Mouse (Mus musculus): ENCODE measurements around the gene Arnt. TPM values are rescaled to one million over a fixed set of nuclear protein-coding genes. Genes with fewer than 3 reads are reported as not detected.
A peak's percentile ranks its signal among the peaks of the same experiment; 100 is the strongest.

Arnt gene
- polyA plus RNA-seq, 1 experiment from 2014 or later = 32.8 TPM

DNA sequence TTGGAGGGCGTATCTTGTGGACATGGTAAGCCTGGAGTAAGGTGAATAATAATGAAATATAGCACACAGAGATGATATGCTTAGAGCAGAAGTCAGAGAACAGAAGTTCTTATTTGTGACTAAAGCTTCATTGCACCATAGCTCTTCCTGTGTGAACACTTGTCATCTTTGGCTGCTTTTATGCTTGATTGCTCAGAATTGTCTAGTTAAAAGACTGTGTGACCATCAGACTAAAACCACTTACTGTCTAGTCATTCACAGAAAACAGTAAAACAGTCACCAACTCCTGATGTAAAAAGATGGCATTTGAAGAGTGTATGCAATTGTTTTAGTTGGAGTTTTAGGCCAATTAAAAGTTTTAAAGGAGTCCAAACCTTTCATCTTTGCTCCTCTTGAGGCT, 44.8 kb downstream of the Arnt start:
- no peaks in the 10 kb centered on the region for H3K4me1 ChIP-seq (replicated peaks)
- ATAC-seq = no peak
- peaks cover 20% of the 10 kb centered on the region for H3K36me3 ChIP-seq
- H3K4me3 ChIP-seq (replicated peaks) = no peak overlapping the region
- no peaks in the 10 kb centered on the region for H3K27me3 ChIP-seq (replicated peaks)
- H3K27ac ChIP-seq = no peak overlapping the region
- no peaks in the 10 kb centered on the region for H3K9me3 ChIP-seq
- H3K9ac ChIP-seq = no peak overlapping the region
- whole genome bisulfite sequencing = 80% methylated on average over 1 of the region's 1 CpGs
- H3K4me2 ChIP-seq (replicated peaks) = no peak overlapping the region

DNA sequence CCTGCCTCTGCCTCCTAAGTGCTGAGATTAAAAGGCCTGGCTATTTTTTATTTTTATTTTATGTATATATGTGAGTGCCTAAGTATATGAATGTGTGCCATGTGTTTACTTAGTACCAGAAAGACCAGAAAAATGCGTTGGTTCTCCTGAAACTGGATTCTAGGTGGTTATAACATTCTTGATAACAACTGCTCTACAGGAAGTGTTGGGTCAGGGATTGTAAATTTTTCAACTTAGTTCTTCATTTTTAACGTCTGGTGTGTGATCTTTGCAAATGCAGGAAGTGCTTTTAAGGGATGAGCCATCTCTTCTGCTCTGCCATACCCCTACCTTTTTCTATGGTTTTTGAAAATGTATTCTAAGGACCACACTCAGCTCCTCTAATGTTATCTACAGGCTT, 52.2 kb downstream of the Arnt start:
- no peaks in the 10 kb centered on the region for H3K27me3 ChIP-seq (replicated peaks)
- no peak overlapping the region for H3K4me3 ChIP-seq (replicated peaks)
- H3K36me3 ChIP-seq = peaks cover 13% of the 10 kb centered on the region
- no peak for ATAC-seq
- no peaks in the 10 kb centered on the region for H3K9me3 ChIP-seq
- no peak overlapping the region for H3K27ac ChIP-seq
- WGBS = 72% methylated on average over 2 of the region's 2 CpGs
- H3K4me2 ChIP-seq (replicated peaks) = no peak overlapping the region
- no peak overlapping the region for H3K9ac ChIP-seq
- H3K4me1 ChIP-seq (replicated peaks) = no peaks in the 10 kb centered on the region

DNA sequence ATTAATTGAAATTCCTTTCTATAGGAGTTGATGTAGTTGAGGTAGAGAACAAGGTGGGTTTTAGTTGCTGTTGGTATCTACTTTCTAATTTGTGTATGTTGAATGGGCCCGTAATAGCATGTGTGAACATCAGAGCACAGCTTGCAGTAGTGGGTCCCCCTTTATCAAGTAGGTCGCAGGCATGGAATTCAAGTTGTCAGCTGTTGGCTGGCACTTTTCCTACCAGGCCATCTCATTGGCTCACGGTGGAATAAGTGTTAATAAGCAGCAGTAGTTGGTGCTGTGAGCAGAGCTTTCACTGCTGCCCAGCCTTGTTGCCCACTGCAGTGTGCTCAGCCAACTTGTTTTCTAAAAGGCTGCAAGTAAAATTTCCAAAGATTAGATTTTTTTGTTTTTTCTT, 54.5 kb downstream of the Arnt start:
- Histone ChIP-seq H3K4me1 (replicated peaks) (no peaks in the 10 kb centered on the region), H3K9ac (no peak overlapping the region), H3K27ac (no peak overlapping the region), H3K36me3 (peaks cover 16% of the 10 kb centered on the region), H3K27me3 (replicated peaks) (no peaks in the 10 kb centered on the region), H3K4me3 (replicated peaks) (no peak overlapping the region), H3K4me2 (replicated peaks) (no peak overlapping the region), H3K9me3 (no peaks in the 10 kb centered on the region)
- WGBS = 93% methylated on average over 3 of the region's 3 CpGs
- no peak for ATAC-seq

DNA sequence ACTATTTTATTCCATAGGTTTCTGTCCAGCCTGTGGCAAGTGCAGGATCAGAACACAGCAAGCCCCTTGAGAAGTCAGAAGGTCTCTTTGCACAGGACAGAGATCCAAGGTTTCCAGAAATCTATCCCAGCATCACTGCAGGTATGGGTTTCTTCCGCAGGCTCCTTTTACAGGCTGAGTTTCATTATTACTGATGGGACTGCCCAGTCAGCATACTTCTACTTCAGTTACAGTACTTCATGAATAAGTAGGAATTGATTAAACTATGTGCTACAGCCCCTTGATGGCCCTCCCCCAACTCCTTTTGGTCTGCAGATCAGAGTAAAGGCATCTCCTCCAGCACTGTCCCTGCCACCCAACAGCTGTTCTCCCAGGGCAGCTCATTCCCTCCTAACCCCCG, 56.0 kb downstream of the Arnt start:
- H3K4me3 ChIP-seq (replicated peaks) = no peak overlapping the region
- no peak overlapping the region for H3K27ac ChIP-seq
- H3K9me3 ChIP-seq = no peaks in the 10 kb centered on the region
- H3K36me3 ChIP-seq = peaks cover 16% of the 10 kb centered on the region
- H3K4me2 ChIP-seq (replicated peaks) = no peak overlapping the region
- no peak overlapping the region for H3K9ac ChIP-seq
- no peaks in the 10 kb centered on the region for H3K27me3 ChIP-seq (replicated peaks)
- H3K4me1 ChIP-seq (replicated peaks) = no peaks in the 10 kb centered on the region
- ATAC-seq = no peak
- WGBS = 90% methylated on average over 2 of the region's 2 CpGs

DNA sequence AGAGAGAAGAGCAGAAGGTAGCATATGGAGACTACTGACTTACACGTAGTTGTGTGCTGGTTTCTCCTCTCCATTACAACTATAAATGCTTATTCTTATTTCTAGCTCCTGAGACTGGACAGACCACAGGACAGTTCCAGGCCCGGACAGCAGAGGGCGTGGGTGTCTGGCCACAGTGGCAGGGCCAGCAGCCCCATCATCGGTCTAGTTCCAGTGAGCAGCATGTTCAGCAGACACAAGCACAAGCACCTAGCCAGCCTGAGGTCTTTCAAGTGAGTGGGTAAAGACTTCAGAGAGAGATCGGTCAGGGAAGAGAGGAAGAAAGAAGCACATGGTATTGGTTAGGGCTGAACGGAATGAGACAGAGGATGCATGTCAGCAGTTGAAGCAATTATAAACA, 60.2 kb downstream of the Arnt start:
- no peaks in the 10 kb centered on the region for H3K4me1 ChIP-seq (replicated peaks)
- no peak overlapping the region for H3K4me2 ChIP-seq (replicated peaks)
- H3K27ac ChIP-seq = no peak overlapping the region
- no peaks in the 10 kb centered on the region for H3K9me3 ChIP-seq
- WGBS = 63% methylated on average over 6 of the region's 6 CpGs
- no peak overlapping the region for H3K9ac ChIP-seq
- ATAC-seq = no peak
- no peaks in the 10 kb centered on the region for H3K27me3 ChIP-seq (replicated peaks)
- H3K36me3 ChIP-seq = peaks cover 19% of the 10 kb centered on the region
- H3K4me3 ChIP-seq (replicated peaks) = no peak overlapping the region

DNA sequence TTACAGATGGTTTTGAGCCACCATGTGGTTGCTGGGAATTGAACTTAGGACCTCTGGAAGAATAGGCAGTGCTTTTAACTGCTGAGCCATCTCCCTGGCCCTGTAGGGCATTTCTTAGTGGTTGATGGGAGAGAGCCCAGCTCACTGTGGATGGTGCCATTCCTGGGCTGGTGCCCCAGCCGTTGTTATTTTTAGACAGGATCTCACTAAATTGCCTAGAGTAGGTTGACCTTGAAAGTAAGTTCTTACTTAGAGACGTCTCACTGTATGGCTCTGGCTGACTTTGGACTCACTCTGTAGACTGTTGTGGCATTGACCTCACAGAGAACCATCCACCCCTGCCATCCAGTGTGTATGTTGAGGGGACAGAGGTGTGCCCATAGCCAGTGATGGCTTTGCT, 64.0 kb downstream of the Arnt start:
- H3K9me3 ChIP-seq = no peaks in the 10 kb centered on the region
- H3K4me3 ChIP-seq (replicated peaks) = no peak overlapping the region
- WGBS = 70% methylated on average over 2 of the region's 2 CpGs
- H3K4me1 ChIP-seq (replicated peaks) = no peaks in the 10 kb centered on the region
- H3K36me3 ChIP-seq = peaks cover 8% of the 10 kb centered on the region
- no peak for ATAC-seq
- no peak overlapping the region for H3K4me2 ChIP-seq (replicated peaks)
- no peak overlapping the region for H3K9ac ChIP-seq
- H3K27ac ChIP-seq = no peak overlapping the region
- H3K27me3 ChIP-seq (replicated peaks) = no peaks in the 10 kb centered on the region

DNA sequence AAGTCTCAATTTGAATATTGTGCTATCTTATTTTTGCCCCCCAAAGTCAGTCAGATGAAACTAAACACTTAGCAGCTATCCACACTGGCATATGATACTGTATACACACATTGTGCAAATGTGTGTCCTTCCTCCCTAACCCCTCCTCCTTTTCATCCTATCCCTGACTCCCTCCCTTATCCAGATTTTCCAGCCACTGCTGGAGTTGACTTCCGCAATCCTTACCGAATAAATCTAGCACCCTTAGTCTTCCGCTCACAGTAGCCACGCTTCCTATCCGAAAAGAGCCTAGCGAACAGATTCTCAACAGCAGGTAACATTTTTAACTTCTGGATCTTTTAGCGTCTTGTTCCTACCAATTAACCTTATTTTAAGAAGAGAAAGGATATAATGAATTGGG, 64.8 kb downstream of the Arnt start, which contains the start of gene Ctsk:
TSS of gene Ctsk (plus strand) at position 233 of the 400 bp plus-strand sequence.
- Histone ChIP-seq H3K27me3 (replicated peaks) (no peaks in the 10 kb centered on the region), H3K36me3 (peaks cover 8% of the 10 kb centered on the region), H3K9me3 (no peaks in the 10 kb centered on the region), H3K4me2 (replicated peaks) (peak within 1 kb of the TSS; percentile 34), H3K4me3 (replicated peaks) (no peak within 1 kb of the TSS), H3K27ac (no peak within 1 kb of the TSS), H3K9ac (no peak within 1 kb of the TSS), H3K4me1 (replicated peaks) (no peaks in the 10 kb centered on the region)
- ATAC-seq = no peak
- 79% methylated on average over 7 of the region's 7 CpGs for WGBS

DNA sequence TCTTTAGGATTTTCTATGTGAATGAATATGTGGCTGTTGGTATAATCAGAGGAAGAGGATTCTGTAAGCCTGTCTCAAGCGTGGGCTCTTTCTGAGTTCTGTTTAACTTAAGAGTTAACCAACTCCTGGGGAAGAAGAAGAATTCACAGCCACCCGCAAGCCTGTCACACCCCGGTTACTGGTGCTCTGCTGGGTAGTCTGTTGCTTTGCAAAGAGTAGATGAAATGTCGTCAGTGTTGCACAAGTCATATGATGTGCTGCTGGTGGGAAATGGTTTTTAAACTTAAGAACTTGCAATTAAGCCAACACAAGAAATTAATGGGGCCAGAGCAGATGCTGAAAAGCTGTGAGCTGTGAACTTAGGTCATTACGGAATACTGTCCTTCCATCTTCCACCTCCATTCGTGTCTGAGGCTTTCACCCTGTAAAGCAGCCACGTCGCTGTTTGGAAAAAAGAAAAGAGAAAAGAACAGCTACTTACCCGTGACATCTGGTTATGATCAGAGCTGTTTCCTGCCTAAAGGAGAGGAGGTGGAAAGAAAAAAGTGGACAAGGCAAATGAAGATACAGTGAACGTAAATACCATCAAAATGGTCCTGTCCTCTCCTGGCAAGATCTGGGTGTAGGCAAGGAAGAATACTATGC, 65.4 kb downstream of the Arnt start:
- H3K27me3 ChIP-seq (replicated peaks) = no peaks in the 10 kb centered on the region
- peaks cover 8% of the 10 kb centered on the region for H3K36me3 ChIP-seq
- H3K4me3 ChIP-seq (replicated peaks) = no peak overlapping the region
- H3K9ac ChIP-seq = no peak overlapping the region
- WGBS = 36% methylated on average over 10 of the region's 10 CpGs
- no peak for ATAC-seq
- no peaks in the 10 kb centered on the region for H3K9me3 ChIP-seq
- no peak overlapping the region for H3K27ac ChIP-seq
- H3K4me1 ChIP-seq (replicated peaks) = no peaks in the 10 kb centered on the region
- H3K4me2 ChIP-seq (replicated peaks) = peak overlapping the region; percentile 34

DNA sequence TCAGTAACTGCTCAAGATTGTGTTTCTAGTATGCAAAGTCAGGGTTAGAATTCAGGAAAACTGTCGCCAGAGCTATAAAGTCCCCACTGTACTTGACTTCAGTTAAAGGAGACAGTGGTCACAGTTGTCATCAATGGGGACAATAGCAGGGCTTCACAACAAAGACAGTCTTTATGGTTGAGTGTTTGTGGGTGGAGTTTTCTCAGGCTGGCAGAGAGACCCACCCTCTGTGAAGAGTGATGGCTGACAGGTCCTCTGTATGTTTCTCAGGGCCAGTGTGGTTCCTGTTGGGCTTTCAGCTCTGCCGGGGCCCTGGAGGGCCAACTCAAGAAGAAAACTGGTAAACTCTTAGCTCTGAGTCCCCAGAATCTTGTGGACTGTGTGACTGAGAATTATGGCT, 68.1 kb downstream of the Arnt start:
- H3K36me3 ChIP-seq = no peaks in the 10 kb centered on the region
- no peaks in the 10 kb centered on the region for H3K4me1 ChIP-seq (replicated peaks)
- no peak overlapping the region for H3K4me3 ChIP-seq (replicated peaks)
- no peak overlapping the region for H3K9ac ChIP-seq
- no peak overlapping the region for H3K4me2 ChIP-seq (replicated peaks)
- ATAC-seq = no peak
- no peaks in the 10 kb centered on the region for H3K27me3 ChIP-seq (replicated peaks)
- WGBS = 79% methylated on average over 2 of the region's 2 CpGs
- H3K9me3 ChIP-seq = no peaks in the 10 kb centered on the region
- no peak overlapping the region for H3K27ac ChIP-seq

DNA sequence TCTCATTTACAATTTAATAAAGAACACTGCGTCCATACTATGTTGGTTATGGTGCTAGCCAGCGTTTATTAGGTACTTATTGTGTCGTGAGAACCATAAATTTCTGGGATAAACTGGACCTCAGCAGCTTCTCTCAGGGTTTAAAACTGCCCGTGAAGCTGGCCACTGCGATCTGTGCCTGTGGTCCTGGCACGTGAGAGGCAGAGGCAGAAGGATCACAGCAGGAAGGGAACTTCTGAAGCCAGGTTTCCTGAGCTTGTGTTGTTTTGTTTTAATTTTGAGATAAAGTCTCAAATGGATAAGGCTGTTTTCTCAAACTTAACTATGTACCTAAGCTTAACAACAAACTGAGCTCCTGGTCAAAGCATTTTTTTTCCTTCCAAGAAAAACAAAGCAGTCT, 75.2 kb downstream of the Arnt start:
- WGBS = 68% methylated on average over 6 of the region's 6 CpGs
- Histone ChIP-seq H3K27ac (no peak overlapping the region), H3K4me2 (replicated peaks) (no peak overlapping the region), H3K36me3 (no peaks in the 10 kb centered on the region), H3K4me1 (replicated peaks) (0 out of 2 replicates have a peak, but pooled peaks cover 3% of the 10 kb centered on the region), H3K9ac (no peak overlapping the region), H3K9me3 (no peaks in the 10 kb centered on the region), H3K4me3 (replicated peaks) (no peak overlapping the region), H3K27me3 (replicated peaks) (no peaks in the 10 kb centered on the region)
- no peak for ATAC-seq

DNA sequence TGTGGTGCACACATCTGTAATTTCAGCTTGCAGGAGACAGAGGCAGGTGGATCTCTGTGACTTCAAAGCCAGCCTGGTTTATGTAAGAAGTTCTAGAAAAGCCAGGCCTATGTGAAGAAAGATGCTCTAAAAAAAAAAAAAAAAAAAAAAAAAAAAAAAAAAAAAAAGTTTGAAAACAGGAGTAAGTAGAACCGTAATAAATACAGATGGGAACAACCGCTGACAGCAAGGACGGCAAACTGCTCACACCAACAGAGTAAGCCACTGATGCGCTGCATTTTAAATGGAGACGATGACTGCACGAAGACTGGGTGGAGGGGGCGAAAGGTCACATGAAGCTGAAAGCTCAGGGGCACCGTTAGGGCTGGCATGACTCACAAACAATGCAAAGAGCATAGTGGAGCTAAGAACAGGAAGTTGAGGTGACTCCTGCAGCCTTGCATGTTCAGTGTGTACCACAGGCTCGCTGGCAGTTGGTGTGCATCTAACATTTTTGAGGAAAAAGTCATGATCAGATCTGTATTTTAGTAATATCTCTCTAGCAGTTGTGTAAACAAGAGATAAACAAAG, 77.5 kb downstream of the Arnt start:
- H3K27ac ChIP-seq = no peak overlapping the region
- H3K4me1 ChIP-seq (replicated peaks) = 0 out of 2 replicates have a peak, but pooled peaks cover 3% of the 10 kb centered on the region
- 67% methylated on average over 9 of the region's 9 CpGs for WGBS
- no peaks in the 10 kb centered on the region for H3K27me3 ChIP-seq (replicated peaks)
- no peaks in the 10 kb centered on the region for H3K9me3 ChIP-seq
- H3K4me2 ChIP-seq (replicated peaks) = no peak overlapping the region
- H3K36me3 ChIP-seq = no peaks in the 10 kb centered on the region
- no peak overlapping the region for H3K4me3 ChIP-seq (replicated peaks)
- no peak overlapping the region for H3K9ac ChIP-seq
- ATAC-seq = no peak

DNA sequence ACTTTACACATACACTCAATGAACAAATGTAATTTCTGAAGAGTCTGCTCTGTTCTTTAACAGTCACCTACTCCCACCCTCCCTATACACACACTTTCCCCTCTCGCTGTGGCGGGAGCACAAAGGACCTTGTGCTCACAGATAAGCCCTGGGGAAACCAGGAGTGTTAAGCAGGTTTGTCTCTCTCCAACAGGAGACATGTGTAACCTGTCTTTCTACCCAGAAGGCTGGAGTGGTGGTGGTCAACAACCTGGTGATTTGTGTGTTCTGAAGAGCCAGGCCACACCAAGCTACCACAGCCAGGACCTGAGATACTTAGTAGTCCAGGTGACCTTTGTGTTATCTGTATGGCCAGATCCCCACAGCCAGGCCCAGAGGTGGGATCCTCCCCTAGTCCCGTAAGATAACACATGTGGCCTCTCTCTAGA, 82.4 kb downstream of the Arnt start:
- peak; percentile 57 for ATAC-seq
- Histone ChIP-seq H3K9me3 (no peaks in the 10 kb centered on the region), H3K9ac (no peak overlapping the region), H3K27ac (no peak overlapping the region), H3K36me3 (no peaks in the 10 kb centered on the region), H3K27me3 (replicated peaks) (no peaks in the 10 kb centered on the region), H3K4me3 (replicated peaks) (no peak overlapping the region), H3K4me1 (replicated peaks) (0 out of 2 replicates have a peak, but pooled peaks cover 3% of the 10 kb centered on the region), H3K4me2 (replicated peaks) (no peak overlapping the region)
- WGBS = 69% methylated on average over 3 of the region's 3 CpGs

DNA sequence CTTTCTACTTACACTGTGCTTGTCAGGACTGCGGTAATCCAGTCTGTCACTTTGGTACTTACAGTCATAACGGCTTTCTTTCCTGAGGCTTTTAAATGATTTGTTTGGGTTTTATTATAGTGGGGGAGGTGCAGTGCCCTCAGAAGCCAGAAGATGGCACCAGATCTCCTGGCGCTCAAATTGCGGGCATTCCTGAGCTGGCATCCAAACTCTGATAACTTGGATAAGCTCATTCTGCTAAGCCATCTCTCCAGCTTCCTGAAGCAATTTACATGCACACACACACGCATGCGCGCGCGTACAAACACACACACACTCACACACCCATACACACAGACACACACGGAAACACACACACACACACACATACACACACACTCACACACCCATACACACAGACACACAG, 83.3 kb downstream of the Arnt start:
- Histone ChIP-seq H3K9me3 (no peaks in the 10 kb centered on the region), H3K4me1 (replicated peaks) (no peaks in the 10 kb centered on the region), H3K4me2 (replicated peaks) (no peak overlapping the region), H3K36me3 (no peaks in the 10 kb centered on the region), H3K9ac (no peak overlapping the region), H3K27ac (no peak overlapping the region), H3K27me3 (replicated peaks) (no peaks in the 10 kb centered on the region), H3K4me3 (replicated peaks) (no peak overlapping the region)
- ATAC-seq = peak; percentile 55; the same call in 1 of the 2 replicates
- 20% methylated on average over 10 of the region's 10 CpGs for WGBS
